9 mouse cellular contexts compared by ENCODE assay signal in the genomic region with DNA sequence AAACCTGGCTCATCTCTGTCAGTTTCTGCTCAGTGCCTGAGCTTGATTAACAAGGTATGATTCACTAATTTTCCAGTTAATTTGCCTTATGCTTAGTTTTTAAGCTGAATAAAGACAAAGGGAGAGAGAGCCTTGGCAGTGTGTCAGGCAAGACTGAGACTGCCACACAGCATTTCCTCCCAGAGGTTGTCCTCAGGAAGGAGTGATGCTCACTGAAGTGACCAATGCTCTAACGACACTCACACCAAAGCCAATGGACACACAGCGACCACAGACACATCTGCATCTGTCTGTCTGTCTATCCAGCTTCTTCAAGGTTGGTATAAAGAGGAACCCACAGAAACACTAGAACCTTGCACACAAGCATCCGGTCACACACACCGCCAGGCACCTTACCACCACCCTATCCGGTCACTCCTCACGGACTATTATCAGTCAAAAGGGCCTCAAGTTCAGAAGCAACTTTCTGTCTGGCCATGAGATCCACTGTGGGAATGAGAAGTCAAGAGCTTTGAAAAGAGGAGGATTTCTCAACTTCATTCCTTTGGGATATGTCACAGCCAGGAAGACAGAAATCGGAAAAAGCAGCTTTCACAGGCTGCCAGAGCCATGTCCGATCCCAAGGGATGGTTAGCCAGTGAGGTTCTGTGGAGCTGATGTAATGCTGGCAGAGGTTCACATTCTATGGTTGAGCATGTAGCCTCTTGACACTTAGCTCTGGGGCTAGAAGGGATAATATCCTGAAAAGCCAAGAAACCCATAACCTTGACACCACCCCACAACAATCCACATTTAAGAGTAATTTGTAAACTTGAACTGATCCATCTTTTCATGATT.
A peak's percentile ranks its signal among the peaks of the same experiment; 100 is the strongest.
DNase-seq lines count a peak whose midpoint lies in the region; ATAC-seq and TF ChIP-seq lines count a peak whose summit lies in the region.
"Had no signal": no experiment of that assay in that cellular context is flagged by ENCODE, and none has a peak within 500 bp of the region (broad histone marks: within the 10 kb centered on the region; RNA-seq: fewer than 3 reads in every experiment).

No protein-coding gene starts in this region.

- H3K27me3 ChIP-seq in forebrain, embryonic 14.5 days (replicated peaks; ENCODE audit: control insufficient read depth, insufficient read depth, low read length), result no peaks in the 10 kb centered on the region
- no peaks in the 10 kb centered on the region for H3K27me3 ChIP-seq in forebrain, embryonic 12.5 days
- H3K27me3 ChIP-seq in heart, embryonic 16.5 days (ENCODE audit: control insufficient read depth, insufficient read depth, low read length), result no peaks in the 10 kb centered on the region; the same call in 1 of the 2 replicates
- H3K27me3 ChIP-seq in lung, embryonic 14.5 days (ENCODE audit: insufficient read depth, low read length), result no peaks in the 10 kb centered on the region
- no peaks in the 10 kb centered on the region for H3K27me3 ChIP-seq in hindbrain, embryonic 16.5 days (replicated peaks; ENCODE audit: control insufficient read depth, insufficient read depth, low read length)
- H3K27me3 ChIP-seq: limb, embryonic 13.5 days had no signal

- TF ChIP-seq CTCF in lung, embryonic 14.5 days (IDR thresholded peaks at IDR 0.05; ENCODE audit: low read depth), result no peak

- WGBS in forebrain, embryonic 14.5 days, result 70% methylated on average over 8 of the region's 8 CpGs
- WGBS in forebrain, embryonic 12.5 days, result 77% methylated on average over 8 of the region's 8 CpGs
- WGBS in heart, embryonic 16.5 days, result 65% methylated on average over 8 of the region's 8 CpGs
- WGBS in lung, embryonic 14.5 days, result 70% methylated on average over 8 of the region's 8 CpGs
- WGBS in hindbrain, embryonic 16.5 days, result 81% methylated on average over 8 of the region's 8 CpGs

- no peak overlapping the region for H3K27ac ChIP-seq in forebrain, embryonic 14.5 days (ENCODE audit: low read depth, low read length)
- no peak overlapping the region for H3K27ac ChIP-seq in forebrain, embryonic 12.5 days
- peak overlapping the region; percentile 84 for H3K27ac ChIP-seq in heart, embryonic 16.5 days (ENCODE audit: low read length)
- H3K27ac ChIP-seq in lung, embryonic 14.5 days (ENCODE audit: low read depth), result peak overlapping the region; percentile 55
- no peak overlapping the region for H3K27ac ChIP-seq in hindbrain, embryonic 16.5 days (ENCODE audit: low read depth, low read length)
- H3K27ac ChIP-seq: limb, embryonic 13.5 days had no signal

- H3K4me3 ChIP-seq in forebrain, embryonic 14.5 days (ENCODE audit: low read depth, low read length), result no peak overlapping the region
- H3K4me3 ChIP-seq in forebrain, embryonic 12.5 days (replicated peaks), result no peak overlapping the region
- no peak overlapping the region for H3K4me3 ChIP-seq in heart, embryonic 16.5 days (ENCODE audit: low read length)
- H3K4me3 ChIP-seq in lung, embryonic 14.5 days (ENCODE audit: low read depth, low read length), result no peak overlapping the region
- no peak overlapping the region for H3K4me3 ChIP-seq in hindbrain, embryonic 16.5 days (ENCODE audit: low read length)
- H3K4me3 ChIP-seq: limb, embryonic 13.5 days had no signal

- no peak overlapping the region for H3K4me2 ChIP-seq in forebrain, embryonic 14.5 days (ENCODE audit: low read length)
- no peak overlapping the region for H3K4me2 ChIP-seq in forebrain, embryonic 12.5 days
- peak overlapping the region; percentile 16; the same call in 1 of the 2 replicates for H3K4me2 ChIP-seq in heart, embryonic 16.5 days (ENCODE audit: low read depth, low read length)
- no peak overlapping the region for H3K4me2 ChIP-seq in lung, embryonic 14.5 days
- H3K4me2 ChIP-seq in hindbrain, embryonic 16.5 days (ENCODE audit: low read length), result no peak overlapping the region
- H3K4me2 ChIP-seq: limb, embryonic 13.5 days had no signal

- ATAC-seq in forebrain, embryonic 14.5 days, result no peak
- no peak for ATAC-seq in forebrain, embryonic 12.5 days (ENCODE audit: low FRiP score)
- peak; percentile 58 for ATAC-seq in heart, embryonic 16.5 days (replicated peaks; ENCODE audit: extremely low read depth, insufficient read depth, low FRiP score)
- ATAC-seq in lung, embryonic 14.5 days (ENCODE audit: insufficient read depth), result peak; percentile 68
- no peak for ATAC-seq in hindbrain, embryonic 16.5 days

- H3K36me3 ChIP-seq in forebrain, embryonic 14.5 days (ENCODE audit: control insufficient read depth, insufficient read depth, low read length), result no peaks in the 10 kb centered on the region
- no peaks in the 10 kb centered on the region for H3K36me3 ChIP-seq in forebrain, embryonic 12.5 days (replicated peaks)
- H3K36me3 ChIP-seq in heart, embryonic 16.5 days (ENCODE audit: control insufficient read depth, insufficient read depth), result no peaks in the 10 kb centered on the region
- no peaks in the 10 kb centered on the region for H3K36me3 ChIP-seq in lung, embryonic 14.5 days (ENCODE audit: insufficient read depth)
- H3K36me3 ChIP-seq in hindbrain, embryonic 16.5 days (ENCODE audit: control insufficient read depth, insufficient read depth, low read length), result no peaks in the 10 kb centered on the region
- H3K36me3 ChIP-seq: limb, embryonic 13.5 days had no signal

- no peaks in the 10 kb centered on the region for H3K9me3 ChIP-seq in forebrain, embryonic 14.5 days (replicated peaks; ENCODE audit: control insufficient read depth, low read length)
- H3K9me3 ChIP-seq in forebrain, embryonic 12.5 days, result no peaks in the 10 kb centered on the region
- H3K9me3 ChIP-seq in heart, embryonic 16.5 days (replicated peaks; ENCODE audit: control insufficient read depth, low read length), result no peaks in the 10 kb centered on the region
- H3K9me3 ChIP-seq in lung, embryonic 14.5 days (ENCODE audit: low read depth, low read length), result no peaks in the 10 kb centered on the region
- H3K9me3 ChIP-seq in hindbrain, embryonic 16.5 days (ENCODE audit: control insufficient read depth, low read length), result no peaks in the 10 kb centered on the region
- H3K9me3 ChIP-seq: limb, embryonic 13.5 days had no signal

- DNase-seq in forebrain, embryonic 14.5 days (ENCODE audit: low spot score), result peak; percentile 61
- DNase-seq in adipocyte (ENCODE audit: low spot score), result peak; percentile 94
- peak; percentile 79 for DNase-seq in lung, embryonic 14.5 days
- DNase-seq in thymus, postnatal 4 days, result no peak
- DNase-seq in left cerebral cortex, adult 11 months (ENCODE audit: low spot score), result no peak

- H3K9ac ChIP-seq in forebrain, embryonic 14.5 days (ENCODE audit: low read length), result no peak overlapping the region
- H3K9ac ChIP-seq in forebrain, embryonic 12.5 days, result no peak overlapping the region
- no peak overlapping the region for H3K9ac ChIP-seq in heart, embryonic 16.5 days (ENCODE audit: low read length)
- no peak overlapping the region for H3K9ac ChIP-seq in lung, embryonic 14.5 days
- H3K9ac ChIP-seq in hindbrain, embryonic 16.5 days (ENCODE audit: low read depth, low read length), result no peak overlapping the region
- H3K9ac ChIP-seq: limb, embryonic 13.5 days had no signal

- peaks cover 16% of the 10 kb centered on the region for H3K4me1 ChIP-seq in forebrain, embryonic 14.5 days (ENCODE audit: control insufficient read depth, insufficient read depth, low read length)
- peaks cover 28% of the 10 kb centered on the region for H3K4me1 ChIP-seq in forebrain, embryonic 12.5 days
- H3K4me1 ChIP-seq in heart, embryonic 16.5 days (ENCODE audit: control insufficient read depth, insufficient read depth, low read length), result peaks cover 5% of the 10 kb centered on the region
- peaks cover 6% of the 10 kb centered on the region for H3K4me1 ChIP-seq in lung, embryonic 14.5 days (ENCODE audit: insufficient read depth)
- peaks cover 8% of the 10 kb centered on the region for H3K4me1 ChIP-seq in hindbrain, embryonic 16.5 days (ENCODE audit: control insufficient read depth, insufficient read depth, low read depth, low read length)

Comparison
In these comparisons a context has a peak if more than half of its experiments do, and no peak if none do; other contexts are left out.
1. ATAC-seq: peak in heart, embryonic 16.5 days (single experiment) and lung, embryonic 14.5 days (single experiment); none in forebrain, embryonic 14.5 days (single experiment), forebrain, embryonic 12.5 days (single experiment) and hindbrain, embryonic 16.5 days (single experiment).
2. DNase-seq: peak in forebrain, embryonic 14.5 days (single experiment), adipocyte (single experiment) and lung, embryonic 14.5 days (single experiment); none in thymus, postnatal 4 days (single experiment) and left cerebral cortex, adult 11 months (single experiment).
3. H3K27ac ChIP-seq: peak in heart, embryonic 16.5 days (single experiment) and lung, embryonic 14.5 days (single experiment); none in forebrain, embryonic 14.5 days (single experiment), forebrain, embryonic 12.5 days (single experiment) and hindbrain, embryonic 16.5 days (single experiment).